In the genomic region with DNA sequence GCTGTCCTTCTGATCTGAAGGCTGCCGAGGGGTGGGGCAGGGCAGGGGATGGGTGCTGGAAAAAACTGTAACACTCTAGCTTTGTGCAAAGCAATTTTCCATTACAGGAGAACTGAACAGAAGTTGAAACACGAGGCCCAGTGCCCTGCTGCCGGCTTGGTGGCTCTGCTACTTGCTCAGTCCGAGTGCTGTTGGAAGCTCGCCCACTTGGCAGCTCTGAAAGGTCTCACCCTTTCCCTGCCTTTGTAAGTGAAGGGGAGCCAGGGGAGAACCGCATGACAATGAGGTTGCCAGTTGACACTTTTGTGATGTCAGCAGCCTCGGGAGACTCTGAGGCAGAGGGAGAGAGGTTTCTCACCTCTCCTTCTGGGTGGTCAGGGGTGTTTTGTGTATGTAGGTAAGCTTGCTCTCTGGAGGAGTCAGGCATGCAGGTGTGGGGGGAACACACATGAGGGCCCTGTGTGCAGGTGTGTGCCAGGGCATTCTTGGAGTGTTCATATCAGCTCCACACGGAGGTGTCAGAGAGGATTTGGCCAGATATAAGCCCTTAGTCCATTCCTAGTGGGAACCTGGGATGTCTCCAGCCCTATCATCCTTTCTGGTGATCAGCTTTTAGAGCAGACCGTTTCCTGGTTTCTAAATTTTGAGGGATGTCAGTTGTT, we compare ENCODE assay signal across 8 mouse cellular contexts. TPM values are rescaled to one million over a fixed set of nuclear protein-coding genes. Genes with fewer than 3 reads are reported as not detected.
DNase-seq lines count a peak whose midpoint lies in the region; ATAC-seq lines count a peak whose summit lies in the region.

A gene (minus strand): TSS at position 16 of the 662 bp plus-strand sequence.

- H3K4me1 ChIP-seq in heart, embryonic 14.5 days (ENCODE audit: control insufficient read depth in 2 of 2, insufficient read depth in 2 of 2, low read length in 2 of 2): peaks cover 9 to 14% of the 10 kb centered on the region in 2 experiments
- H3K4me1 ChIP-seq in liver, embryonic 11.5 days (replicated peaks; ENCODE audit: control insufficient read depth, insufficient read depth, low read length): no peaks in the 10 kb centered on the region

- intact Hi-C loops in left cerebral cortex, postnatal 10 days (cut with DNase I): no loop called here

- no peaks in the 10 kb centered on the region for H3K27me3 ChIP-seq in heart, embryonic 14.5 days (ENCODE audit: control insufficient read depth, insufficient read depth, low read length)
- no peaks in the 10 kb centered on the region for H3K27me3 ChIP-seq in liver, embryonic 11.5 days (replicated peaks; ENCODE audit: control insufficient read depth, insufficient read depth, low read length)

- H3K9ac ChIP-seq in heart, embryonic 14.5 days (ENCODE audit: low read length): peak within 1 kb of the TSS; percentile 25
- H3K9ac ChIP-seq in liver, embryonic 11.5 days (ENCODE audit: low read depth, low read length): no peak within 1 kb of the TSS

- 10% methylated on average over 9 of the region's 9 CpGs for WGBS in heart, embryonic 14.5 days
- WGBS in liver, embryonic 11.5 days: 40% methylated on average over 9 of the region's 9 CpGs

- H3K36me3 ChIP-seq in heart, embryonic 14.5 days (ENCODE audit: control insufficient read depth, insufficient read depth, low read length): no peaks in the 10 kb centered on the region
- H3K36me3 ChIP-seq in liver, embryonic 11.5 days (ENCODE audit: control insufficient read depth, insufficient read depth, low read length): no peaks in the 10 kb centered on the region

- H3K4me3 ChIP-seq in heart, embryonic 14.5 days (ENCODE audit: control insufficient read depth in 1 of 2, insufficient read depth in 1 of 2, low read depth in 1 of 2, low read length in 2 of 2): no peak within 1 kb of the TSS
- H3K4me3 ChIP-seq in liver, embryonic 11.5 days (ENCODE audit: low read depth, low read length): no peak within 1 kb of the TSS

- no peak for ATAC-seq in frontal cortex, adult (ENCODE audit: low TSS enrichment)
- ATAC-seq in heart, embryonic 14.5 days (ENCODE audit: insufficient number of reproducible peaks, insufficient read depth, low FRiP score, low read depth): peak; percentile 72
- no peak for ATAC-seq in liver, embryonic 11.5 days (replicated peaks; ENCODE audit: low FRiP score)

- H3K27ac ChIP-seq in heart, embryonic 14.5 days (replicated peaks in 1 of 2; ENCODE audit: control insufficient read depth in 1 of 2, insufficient read depth in 1 of 2, low read depth in 2 of 2, low read length in 2 of 2): peak within 1 kb of the TSS; percentile 54 to 61
- no peak within 1 kb of the TSS for H3K27ac ChIP-seq in liver, embryonic 11.5 days (ENCODE audit: low read depth, low read length)

- H3K4me2 ChIP-seq in heart, embryonic 14.5 days (ENCODE audit: low read length): 0 out of 2 replicates have a peak within 1 kb of the TSS, but pooled peaks have one; percentile 8
- H3K4me2 ChIP-seq in liver, embryonic 11.5 days: no peak within 1 kb of the TSS

- DNase-seq in frontal cortex, postnatal 10 days (ENCODE audit: low spot score in 2 of 2): peak; percentile 26 to 34
- peak; percentile 28 for DNase-seq in ES-CJ7 (ENCODE audit: low read depth, low spot score)
- DNase-seq in cerebellum, adult 8-10 months: peak; percentile 56
- peak; percentile 20 to 68 for DNase-seq in left cerebral cortex, postnatal 10 days (ENCODE audit: extremely low spot score in 1 of 2, low spot score in 2 of 2)
- DNase-seq in skeletal muscle tissue, adult 2 months (ENCODE audit: low read depth, low spot score): peak; percentile 76
- no peak for DNase-seq in liver, embryonic 11.5 days (ENCODE audit: low spot score)

- H3K9me3 ChIP-seq in heart, embryonic 14.5 days (ENCODE audit: control insufficient read depth, low read length): no peaks in the 10 kb centered on the region
- no peaks in the 10 kb centered on the region for H3K9me3 ChIP-seq in liver, embryonic 11.5 days (ENCODE audit: control insufficient read depth, low read length)

RNA-seq across cellular contexts. Expression of the gene that starts here (rescaled TPM):
- 0.30 and 0.47 TPM in 2 replicates for polyA plus RNA-seq in heart, embryonic 14.5 days (2014; fragmentation: Nextera tagmentation; extraction: Ambion mirVana)
- not detected for total RNA-seq in left cerebral cortex, postnatal 10 days (2021)
- 0.19 and 0.21 TPM in 2 replicates for polyA plus RNA-seq in liver, embryonic 11.5 days (2014; fragmentation: Nextera tagmentation; extraction: Ambion mirVana)

Comparison
In these comparisons a context has a peak if more than half of its experiments do, and no peak if none do; other contexts are left out.
1. Peak in ATAC-seq, H3K27ac ChIP-seq, H3K9ac ChIP-seq and H3K4me2 ChIP-seq in heart, embryonic 14.5 days; RNA of the gene not detected or under 1 TPM.
2. Peak in DNase-seq in left cerebral cortex, postnatal 10 days; RNA of the gene not detected or under 1 TPM.